Mouse (Mus musculus): ENCODE measurements around the gene Acox1. TPM values are rescaled to one million over a fixed set of nuclear protein-coding genes. Genes with fewer than 3 reads are reported as not detected.

Gene Acox1
- polyA plus RNA-seq, 1 experiment from 2014 or later: 31.3 TPM

GRCm38 (mm10) chr11:116209257-116209656, 10.4 kb upstream of the Acox1 start:
- Histone ChIP-seq H3K4me3 (no peak overlapping the region), H3K27me3 (no peaks in the 10 kb centered on the region), H3K36me3 (peaks cover 31% of the 10 kb centered on the region; the same call in 1 of the 2 replicates), H3K4me1 (no peaks in the 10 kb centered on the region), H3K27ac (no peak overlapping the region), H3K9ac (no peak overlapping the region), H3K9me3 (0 out of 2 replicates have a peak, but pooled peaks cover 3% of the 10 kb centered on the region), H3K4me2 (no peak overlapping the region)
- no peak for ATAC-seq (ENCODE audit: insufficient number of reproducible peaks, low FRiP score, low TSS enrichment, low read depth)
- WGBS: 72% methylated on average over 8 of the region's 8 CpGs

GRCm38 (mm10) chr11:116208660-116209059, 9.8 kb upstream of the Acox1 start:
- Histone ChIP-seq H3K9ac (no peak overlapping the region), H3K27me3 (no peaks in the 10 kb centered on the region), H3K4me2 (no peak overlapping the region), H3K27ac (no peak overlapping the region), H3K4me1 (no peaks in the 10 kb centered on the region), H3K4me3 (no peak overlapping the region), H3K36me3 (peaks cover 31% of the 10 kb centered on the region; the same call in 1 of the 2 replicates), H3K9me3 (0 out of 2 replicates have a peak, but pooled peaks cover 3% of the 10 kb centered on the region)
- ATAC-seq (ENCODE audit: insufficient number of reproducible peaks, low FRiP score, low TSS enrichment, low read depth): no peak
- 80% methylated on average over 3 of the region's 3 CpGs for WGBS

GRCm38 (mm10) chr11:116206678-116207077, 7.8 kb upstream of the Acox1 start:
- Histone ChIP-seq H3K27ac (no peak overlapping the region), H3K27me3 (no peaks in the 10 kb centered on the region), H3K36me3 (peaks cover 36% of the 10 kb centered on the region; the same call in 1 of the 2 replicates), H3K9me3 (0 out of 2 replicates have a peak, but pooled peaks cover 3% of the 10 kb centered on the region), H3K4me3 (no peak overlapping the region), H3K9ac (no peak overlapping the region), H3K4me1 (no peaks in the 10 kb centered on the region), H3K4me2 (no peak overlapping the region)
- WGBS: 70% methylated on average over 4 of the region's 4 CpGs
- ATAC-seq (ENCODE audit: insufficient number of reproducible peaks, low FRiP score, low TSS enrichment, low read depth): no peak

- Histone ChIP-seq H3K27ac (no peak overlapping the region), H3K4me3 (no peak overlapping the region), H3K4me2 (no peak overlapping the region), H3K9ac (no peak overlapping the region), H3K9me3 (0 out of 2 replicates have a peak, but pooled peaks cover 3% of the 10 kb centered on the region), H3K36me3 (peaks cover 33% of the 10 kb centered on the region; the same call in 1 of the 2 replicates), H3K27me3 (no peaks in the 10 kb centered on the region), H3K4me1 (peaks cover 4% of the 10 kb centered on the region; the same call in 1 of the 2 replicates)
- 92% methylated on average over 3 of the region's 3 CpGs for WGBS
- no peak for ATAC-seq (ENCODE audit: insufficient number of reproducible peaks, low FRiP score, low TSS enrichment, low read depth)
Observed at GRCm38 (mm10) chr11:116203150-116203549, 4.3 kb upstream of the Acox1 start.

GRCm38 (mm10) chr11:116201151-116201550, 2.3 kb upstream of the Acox1 start:
- Histone ChIP-seq H3K9me3 (no peaks in the 10 kb centered on the region), H3K4me1 (peaks cover 14% of the 10 kb centered on the region), H3K9ac (no peak overlapping the region), H3K4me2 (no peak overlapping the region), H3K27ac (no peak overlapping the region), H3K36me3 (peaks cover 26% of the 10 kb centered on the region), H3K4me3 (no peak overlapping the region), H3K27me3 (no peaks in the 10 kb centered on the region)
- WGBS: 87% methylated on average over 2 of the region's 2 CpGs
- ATAC-seq (ENCODE audit: insufficient number of reproducible peaks, low FRiP score, low TSS enrichment, low read depth): no peak

GRCm38 (mm10) chr11:116198132-116198531, 713 bp downstream of the Acox1 start:
- peak overlapping the region; percentile 95 for H3K27ac ChIP-seq
- peak overlapping the region; percentile 55 for H3K4me2 ChIP-seq
- peaks cover 14% of the 10 kb centered on the region for H3K4me1 ChIP-seq
- H3K9ac ChIP-seq: peak overlapping the region; percentile 88
- H3K36me3 ChIP-seq: peaks cover 16% of the 10 kb centered on the region
- no peaks in the 10 kb centered on the region for H3K27me3 ChIP-seq
- no peaks in the 10 kb centered on the region for H3K9me3 ChIP-seq
- peak overlapping the region; percentile 82 for H3K4me3 ChIP-seq
- no peak for ATAC-seq (ENCODE audit: insufficient number of reproducible peaks, low FRiP score, low TSS enrichment, low read depth)
- WGBS: 20% methylated on average over 13 of the region's 13 CpGs

GRCm38 (mm10) chr11:116197584-116197906, 1.3 kb downstream of the Acox1 start:
- no peaks in the 10 kb centered on the region for H3K27me3 ChIP-seq
- no peak for ATAC-seq (ENCODE audit: insufficient number of reproducible peaks, low FRiP score, low TSS enrichment, low read depth)
- 84% methylated on average over 6 of the region's 6 CpGs for WGBS
- no peak overlapping the region for H3K27ac ChIP-seq
- H3K36me3 ChIP-seq: peaks cover 16% of the 10 kb centered on the region
- no peak overlapping the region for H3K4me2 ChIP-seq
- H3K4me3 ChIP-seq: peak overlapping the region; percentile 82; the same call in 1 of the 2 replicates
- H3K9ac ChIP-seq: no peak overlapping the region
- no peaks in the 10 kb centered on the region for H3K9me3 ChIP-seq
- H3K4me1 ChIP-seq: peaks cover 14% of the 10 kb centered on the region

GRCm38 (mm10) chr11:116196866-116197583, 1.8 kb downstream of the Acox1 start:
- Histone ChIP-seq H3K4me3 (no peak overlapping the region), H3K9ac (no peak overlapping the region), H3K9me3 (no peaks in the 10 kb centered on the region), H3K4me2 (no peak overlapping the region), H3K36me3 (peaks cover 16% of the 10 kb centered on the region), H3K27me3 (no peaks in the 10 kb centered on the region), H3K4me1 (peaks cover 14% of the 10 kb centered on the region), H3K27ac (no peak overlapping the region)
- WGBS: 93% methylated on average over 18 of the region's 18 CpGs
- no peak for ATAC-seq (ENCODE audit: insufficient number of reproducible peaks, low FRiP score, low TSS enrichment, low read depth)

- H3K4me1 ChIP-seq: peaks cover 14% of the 10 kb centered on the region
- peaks cover 17% of the 10 kb centered on the region for H3K36me3 ChIP-seq
- 88% methylated on average over 3 of the region's 3 CpGs for WGBS
- ATAC-seq (ENCODE audit: insufficient number of reproducible peaks, low FRiP score, low TSS enrichment, low read depth): no peak
- no peak overlapping the region for H3K27ac ChIP-seq
- no peak overlapping the region for H3K9ac ChIP-seq
- no peak overlapping the region for H3K4me2 ChIP-seq
- no peaks in the 10 kb centered on the region for H3K27me3 ChIP-seq
- H3K4me3 ChIP-seq: no peak overlapping the region
- no peaks in the 10 kb centered on the region for H3K9me3 ChIP-seq
Observed at GRCm38 (mm10) chr11:116196336-116196735, 2.5 kb downstream of the Acox1 start.

- no peak overlapping the region for H3K9ac ChIP-seq
- H3K36me3 ChIP-seq: peaks cover 22% of the 10 kb centered on the region
- no peak overlapping the region for H3K27ac ChIP-seq
- no peak for ATAC-seq (ENCODE audit: insufficient number of reproducible peaks, low FRiP score, low TSS enrichment, low read depth)
- H3K27me3 ChIP-seq: no peaks in the 10 kb centered on the region
- no peak overlapping the region for H3K4me2 ChIP-seq
- WGBS: 62% methylated on average over 5 of the region's 5 CpGs
- peaks cover 14% of the 10 kb centered on the region for H3K4me1 ChIP-seq
- H3K9me3 ChIP-seq: no peaks in the 10 kb centered on the region
- H3K4me3 ChIP-seq: no peak overlapping the region
Observed at GRCm38 (mm10) chr11:116195252-116195651, 3.6 kb downstream of the Acox1 start.

- H3K4me3 ChIP-seq: no peak overlapping the region
- no peak overlapping the region for H3K4me2 ChIP-seq
- H3K4me1 ChIP-seq: peaks cover 13% of the 10 kb centered on the region
- H3K36me3 ChIP-seq: peaks cover 22% of the 10 kb centered on the region
- H3K9me3 ChIP-seq: no peaks in the 10 kb centered on the region
- H3K9ac ChIP-seq: no peak overlapping the region
- ATAC-seq (ENCODE audit: insufficient number of reproducible peaks, low FRiP score, low TSS enrichment, low read depth): no peak
- no peak overlapping the region for H3K27ac ChIP-seq
- H3K27me3 ChIP-seq: no peaks in the 10 kb centered on the region
- WGBS: 94% methylated on average over 8 of the region's 8 CpGs
Observed at GRCm38 (mm10) chr11:116194619-116195018, 4.2 kb downstream of the Acox1 start.

- no peak overlapping the region for H3K4me3 ChIP-seq
- 64% methylated on average over 11 of the region's 11 CpGs for WGBS
- no peak for ATAC-seq (ENCODE audit: insufficient number of reproducible peaks, low FRiP score, low TSS enrichment, low read depth)
- H3K27me3 ChIP-seq: no peaks in the 10 kb centered on the region
- H3K9me3 ChIP-seq: no peaks in the 10 kb centered on the region
- no peak overlapping the region for H3K9ac ChIP-seq
- H3K4me2 ChIP-seq: no peak overlapping the region
- H3K27ac ChIP-seq: peak overlapping the region; percentile 30; the same call in 1 of the 2 replicates
- 0 out of 2 replicates have a peak, but pooled peaks cover 13% of the 10 kb centered on the region for H3K4me1 ChIP-seq
- peaks cover 64% of the 10 kb centered on the region for H3K36me3 ChIP-seq
Observed at GRCm38 (mm10) chr11:116187226-116187930, 11.5 kb downstream of the Acox1 start.

Measured in limb, embryonic 15.5 days (tissue).